ENCODE assay signal across 21 mouse cellular contexts in genomic region chr14:35572991-35573502, GRCm38 (mm10).
DNase-seq lines count a peak whose midpoint lies in the region; ATAC-seq and TF ChIP-seq lines count a peak whose summit lies in the region.
"Had no signal": no experiment of that assay in that cellular context is flagged by ENCODE, and none has a peak within 500 bp of the region (broad histone marks: within the 10 kb centered on the region; RNA-seq: fewer than 3 reads in every experiment).

No protein-coding gene starts in this region.

- no peak overlapping the region for H3K4me2 ChIP-seq in neural tube, embryonic 15.5 days
- H3K4me2 ChIP-seq: forebrain, embryonic 13.5 days; heart, embryonic 13.5 days; hindbrain, embryonic 15.5 days had no signal

- TF ChIP-seq CTCF in left cerebral cortex, adult 2 months (IDR thresholded peaks at IDR 0.05): no peak

- ATAC-seq in frontal cortex, adult (ENCODE audit: low TSS enrichment): peak; percentile 91
- ATAC-seq in neural tube, embryonic 15.5 days (ENCODE audit: low FRiP score): 0 out of 2 replicates have a peak, but pooled peaks have one; percentile 55
- ATAC-seq: CD4-positive, CD25-positive, alpha-beta regulatory T cell, adult 4 months; forebrain, embryonic 13.5 days; forebrain, postnatal 0 days had no signal

- H3K4me1 ChIP-seq in neural tube, embryonic 15.5 days: peaks cover 2% of the 10 kb centered on the region; the same call in 1 of the 2 replicates
- H3K4me1 ChIP-seq: embryonic facial prominence, embryonic 10.5 days; heart, embryonic 13.5 days; hindbrain, embryonic 15.5 days had no signal

- no peak overlapping the region for H3K27ac ChIP-seq in left cerebral cortex, adult 2 months
- no peak overlapping the region for H3K27ac ChIP-seq in neural tube, embryonic 15.5 days (replicated peaks)
- H3K27ac ChIP-seq: embryonic facial prominence, embryonic 10.5 days; forebrain, embryonic 13.5 days; heart, embryonic 13.5 days; hindbrain, embryonic 15.5 days had no signal

- DNase-seq in frontal cortex, postnatal 10 days (ENCODE audit: low spot score in 2 of 2): no peak
- peak; percentile 8 to 22 for DNase-seq in left cerebral cortex, adult 9 months (ENCODE audit: low spot score in 2 of 2)
- DNase-seq in left cerebral cortex, adult 2 months (ENCODE audit: extremely low spot score in 1 of 2, low spot score in 2 of 2): no peak
- peak; percentile 64 for DNase-seq in brain, adult 2 months (ENCODE audit: low read depth, low spot score)
- DNase-seq in cerebellum, adult 18-20 months: no peak
- DNase-seq: adrenal gland, adult 8-10 months; adrenal gland, postnatal 36 days; B cell, adult 2 months; cerebellum, adult 2 months; cerebellum, postnatal 10 days; forebrain, postnatal 0 days; gastrocnemius, postnatal 14 days; heart, postnatal 36 days had no signal

- H3K9ac ChIP-seq in neural tube, embryonic 15.5 days (replicated peaks): no peak overlapping the region
- H3K9ac ChIP-seq: forebrain, embryonic 13.5 days; forebrain, postnatal 0 days; heart, embryonic 13.5 days; hindbrain, embryonic 15.5 days had no signal

- H3K4me3 ChIP-seq in left cerebral cortex, adult 2 months: no peak overlapping the region
- no peak overlapping the region for H3K4me3 ChIP-seq in neural tube, embryonic 15.5 days (replicated peaks)
- H3K4me3 ChIP-seq: embryonic facial prominence, embryonic 10.5 days; forebrain, embryonic 13.5 days; heart, embryonic 13.5 days; hindbrain, embryonic 15.5 days had no signal

- H3K27me3 ChIP-seq in neural tube, embryonic 15.5 days (replicated peaks): no peaks in the 10 kb centered on the region
- H3K27me3 ChIP-seq: forebrain, embryonic 13.5 days; heart, embryonic 13.5 days; hindbrain, embryonic 15.5 days had no signal

- 43% methylated on average over 4 of the region's 4 CpGs for WGBS in neural tube, embryonic 15.5 days

- no peaks in the 10 kb centered on the region for H3K9me3 ChIP-seq in neural tube, embryonic 15.5 days (replicated peaks)
- H3K9me3 ChIP-seq: embryonic facial prominence, embryonic 10.5 days; forebrain, embryonic 13.5 days; heart, embryonic 13.5 days; hindbrain, embryonic 15.5 days had no signal

- no peaks in the 10 kb centered on the region for H3K36me3 ChIP-seq in neural tube, embryonic 15.5 days
- H3K36me3 ChIP-seq: embryonic facial prominence, embryonic 10.5 days; G1E; heart, embryonic 13.5 days; hindbrain, embryonic 15.5 days had no signal

- intact Hi-C loops in left cerebral cortex, adult 2 months (cut with DNase I): no loop called here

Comparison
In these comparisons a context has a peak if more than half of its experiments do, and no peak if none do; other contexts are left out.
1. DNase-seq: peak in left cerebral cortex, adult 9 months (2 of 2) and brain, adult 2 months (single experiment); none in frontal cortex, postnatal 10 days (0 of 2), left cerebral cortex, adult 2 months (0 of 2) and cerebellum, adult 18-20 months (0 of 2).